Mouse (Mus musculus): ENCODE measurements around the gene Sugct. TPM values are rescaled to one million over a fixed set of nuclear protein-coding genes. Genes with fewer than 3 reads are reported as not detected.

The Sugct gene
- polyA plus RNA-seq, 2 experiments, result 2.4 to 3.6 TPM

DNA sequence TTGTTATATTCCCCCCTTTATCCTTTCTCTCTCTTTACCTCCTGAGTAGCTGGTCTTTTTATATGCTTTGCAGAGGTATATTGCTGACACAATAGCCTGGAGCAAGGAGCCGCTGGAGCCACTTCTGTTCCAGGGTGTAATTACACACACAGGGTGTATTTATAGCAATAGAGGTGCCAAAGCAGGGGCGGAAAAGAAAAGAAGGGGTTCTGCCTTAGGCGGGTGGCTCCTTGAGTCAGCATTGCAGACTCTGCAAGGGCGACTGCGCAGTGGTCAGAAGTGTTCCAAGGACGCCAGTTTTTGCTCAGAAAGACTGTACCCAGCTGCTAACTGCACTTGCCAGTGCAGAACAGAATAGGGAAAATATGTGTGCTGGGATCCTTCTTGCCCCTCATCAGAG is 869.7 kb downstream of the Sugct start:
- peaks cover 11% of the 10 kb centered on the region; the same call in 1 of the 2 replicates for H3K4me1 ChIP-seq (ENCODE audit: control insufficient read depth, insufficient read depth, low read length)
- no peak overlapping the region for H3K27ac ChIP-seq (replicated peaks; ENCODE audit: low read depth, low read length)
- no peak overlapping the region for H3K9ac ChIP-seq (ENCODE audit: low read depth, low read length, severe bottlenecking)
- WGBS, result 32% methylated on average over 6 of the region's 6 CpGs
- ATAC-seq (ENCODE audit: low FRiP score, low read depth) (no peak), DNase-seq (ENCODE audit: low spot score) (peak; percentile 15)
- no peak for TF ChIP-seq POLR2A (IDR thresholded peaks at IDR 0.05; ENCODE audit: borderline replicate concordance, extremely low read depth, insufficient read depth, insufficient read length)
- H3K4me3 ChIP-seq (replicated peaks; ENCODE audit: low read length), result no peak overlapping the region
- no peaks in the 10 kb centered on the region for H3K27me3 ChIP-seq (ENCODE audit: control insufficient read depth, insufficient read depth, low read length)
- H3K4me2 ChIP-seq (replicated peaks; ENCODE audit: low read depth, low read length, severe bottlenecking), result no peak overlapping the region
- peaks cover 6% of the 10 kb centered on the region; the same call in 1 of the 2 replicates for H3K9me3 ChIP-seq (ENCODE audit: control insufficient read depth, low read length)
- no peaks in the 10 kb centered on the region for H3K36me3 ChIP-seq (ENCODE audit: control insufficient read depth, insufficient read depth, low read length)

DNA sequence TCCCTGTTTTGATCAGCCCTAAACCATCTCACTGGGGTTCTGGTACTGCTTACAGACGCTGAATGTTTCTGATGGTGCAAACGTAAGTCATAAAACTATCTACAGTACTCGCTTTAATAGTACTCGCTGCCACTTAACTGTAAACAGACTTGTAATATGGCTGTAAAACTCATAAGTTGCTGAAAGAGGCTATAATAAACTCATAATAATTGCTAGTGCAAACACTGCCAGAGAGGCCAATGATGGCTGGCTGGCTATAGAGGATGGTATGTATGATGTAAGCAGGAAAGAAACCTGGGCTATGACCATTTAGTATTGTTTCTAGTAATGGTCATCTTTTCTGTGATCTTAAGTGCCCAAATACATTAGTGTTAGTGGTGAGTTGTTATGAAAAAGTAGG is 873.6 kb downstream of the Sugct start:
- DNase-seq (ENCODE audit: low spot score), result no peak
- no peak for ATAC-seq (ENCODE audit: low FRiP score, low read depth)

DNA sequence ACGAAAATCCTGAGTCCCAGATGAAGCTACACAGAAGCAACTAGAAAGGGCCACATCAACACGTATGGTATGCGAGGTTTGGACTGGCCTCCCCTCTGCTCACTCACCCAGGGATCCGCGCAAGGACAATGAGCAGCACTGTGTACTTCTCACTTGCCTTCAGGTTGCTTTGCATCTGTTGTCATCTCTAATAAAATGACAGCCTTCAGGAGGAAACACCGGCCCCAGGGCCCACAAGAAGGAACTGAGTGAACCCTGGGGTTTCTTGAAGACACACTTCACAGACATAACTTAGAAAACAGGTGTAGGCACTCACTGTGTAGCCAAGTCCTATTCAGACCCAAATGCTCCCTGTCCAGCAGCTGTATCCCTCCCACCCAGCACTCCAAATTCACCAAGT is 877.9 kb downstream of the Sugct start:
- no peaks in the 10 kb centered on the region for H3K36me3 ChIP-seq (ENCODE audit: control insufficient read depth, insufficient read depth, low read length)
- no peak overlapping the region for H3K4me3 ChIP-seq (replicated peaks; ENCODE audit: low read length)
- ATAC-seq (ENCODE audit: low FRiP score, low read depth), result no peak
- H3K9ac ChIP-seq (ENCODE audit: low read depth, low read length, severe bottlenecking), result no peak overlapping the region
- peaks cover 9% of the 10 kb centered on the region for H3K4me1 ChIP-seq (ENCODE audit: control insufficient read depth, insufficient read depth, low read length)
- no peak overlapping the region for H3K27ac ChIP-seq (replicated peaks; ENCODE audit: low read depth, low read length)
- no peaks in the 10 kb centered on the region for H3K9me3 ChIP-seq (ENCODE audit: control insufficient read depth, low read length)
- 74% methylated on average over 6 of the region's 6 CpGs for WGBS
- DNase-seq (ENCODE audit: low spot score), result no peak
- no peaks in the 10 kb centered on the region for H3K27me3 ChIP-seq (ENCODE audit: control insufficient read depth, insufficient read depth, low read length)
- no peak for TF ChIP-seq POLR2A (IDR thresholded peaks at IDR 0.05; ENCODE audit: borderline replicate concordance, extremely low read depth, insufficient read depth, insufficient read length)
- H3K4me2 ChIP-seq (replicated peaks; ENCODE audit: low read depth, low read length, severe bottlenecking), result no peak overlapping the region

More for the DNA sequence above, 873.6 kb downstream of the Sugct start:
- Histone ChIP-seq H3K9ac (ENCODE audit: low read depth, low read length, severe bottlenecking) (no peak overlapping the region), H3K4me3 (replicated peaks; ENCODE audit: low read length) (no peak overlapping the region), H3K27me3 (ENCODE audit: control insufficient read depth, insufficient read depth, low read length) (no peaks in the 10 kb centered on the region), H3K4me1 (ENCODE audit: control insufficient read depth, insufficient read depth, low read length) (peaks cover 14% of the 10 kb centered on the region), H3K27ac (replicated peaks; ENCODE audit: low read depth, low read length) (no peak overlapping the region), H3K4me2 (replicated peaks; ENCODE audit: low read depth, low read length, severe bottlenecking) (no peak overlapping the region), H3K9me3 (ENCODE audit: control insufficient read depth, low read length) (no peaks in the 10 kb centered on the region), H3K36me3 (ENCODE audit: control insufficient read depth, insufficient read depth, low read length) (no peaks in the 10 kb centered on the region)
- WGBS, result 26% methylated on average over 4 of the region's 4 CpGs
- TF ChIP-seq POLR2A (IDR thresholded peaks at IDR 0.05; ENCODE audit: borderline replicate concordance, extremely low read depth, insufficient read depth, insufficient read length), result no peak

GRCm38 (mm10) chr13:16816747-16817146 is 878.6 kb downstream of the Sugct start:
- Histone ChIP-seq H3K9me3 (ENCODE audit: control insufficient read depth, low read length) (no peaks in the 10 kb centered on the region), H3K36me3 (ENCODE audit: control insufficient read depth, insufficient read depth, low read length) (no peaks in the 10 kb centered on the region), H3K9ac (ENCODE audit: low read depth, low read length, severe bottlenecking) (no peak overlapping the region), H3K4me2 (replicated peaks; ENCODE audit: low read depth, low read length, severe bottlenecking) (no peak overlapping the region), H3K4me1 (ENCODE audit: control insufficient read depth, insufficient read depth, low read length) (peaks cover 5% of the 10 kb centered on the region), H3K4me3 (replicated peaks; ENCODE audit: low read length) (no peak overlapping the region), H3K27me3 (ENCODE audit: control insufficient read depth, insufficient read depth, low read length) (no peaks in the 10 kb centered on the region), H3K27ac (replicated peaks; ENCODE audit: low read depth, low read length) (no peak overlapping the region)
- no peak for ATAC-seq (ENCODE audit: low FRiP score, low read depth)
- no peak for TF ChIP-seq POLR2A (IDR thresholded peaks at IDR 0.05; ENCODE audit: borderline replicate concordance, extremely low read depth, insufficient read depth, insufficient read length)
- WGBS, result 50% methylated on average over 5 of the region's 5 CpGs
- no peak for DNase-seq (ENCODE audit: low spot score)

DNA sequence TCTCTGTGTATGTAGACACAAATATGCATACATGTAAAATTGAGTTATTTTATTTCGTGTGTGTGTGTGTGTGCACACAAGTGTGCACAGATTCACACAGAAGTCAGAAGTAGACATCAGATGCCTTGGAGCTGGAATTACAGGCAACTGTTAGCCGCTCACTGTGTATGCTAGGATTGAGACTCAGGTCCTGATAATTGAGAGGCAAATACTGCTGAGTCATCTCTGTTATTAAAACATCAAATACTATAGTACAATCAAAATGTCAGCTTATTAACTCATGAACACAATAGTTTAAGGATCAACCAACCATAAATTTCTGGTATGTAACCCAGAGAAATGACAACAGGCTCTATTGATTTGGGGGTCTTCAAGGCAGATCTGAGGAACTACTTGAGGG is 883.1 kb downstream of the Sugct start:
- peaks cover under 1% of the 10 kb centered on the region; the same call in 1 of the 2 replicates for H3K4me1 ChIP-seq (ENCODE audit: control insufficient read depth, insufficient read depth, low read length)
- TF ChIP-seq POLR2A (IDR thresholded peaks at IDR 0.05; ENCODE audit: borderline replicate concordance, extremely low read depth, insufficient read depth, insufficient read length), result no peak
- no peak overlapping the region for H3K4me2 ChIP-seq (replicated peaks; ENCODE audit: low read depth, low read length, severe bottlenecking)
- no peak overlapping the region for H3K9ac ChIP-seq (ENCODE audit: low read depth, low read length, severe bottlenecking)
- no peak overlapping the region for H3K4me3 ChIP-seq (replicated peaks; ENCODE audit: low read length)
- ATAC-seq (ENCODE audit: low FRiP score, low read depth), result no peak
- WGBS, result 95% methylated on average over 2 of the region's 2 CpGs
- DNase-seq (ENCODE audit: low spot score), result no peak
- no peaks in the 10 kb centered on the region for H3K9me3 ChIP-seq (ENCODE audit: control insufficient read depth, low read length)
- no peaks in the 10 kb centered on the region for H3K36me3 ChIP-seq (ENCODE audit: control insufficient read depth, insufficient read depth, low read length)
- H3K27ac ChIP-seq (replicated peaks; ENCODE audit: low read depth, low read length), result no peak overlapping the region
- H3K27me3 ChIP-seq (ENCODE audit: control insufficient read depth, insufficient read depth, low read length), result no peaks in the 10 kb centered on the region

Other genes starting within 250 kb of the Sugct start
- 18.4 and 18.6 TPM in 2 replicates for gene Mplkip, start 361 bp downstream of the Sugct start, polyA plus RNA-seq (2012; rRNA removed)
- gene Mplkip, start 361 bp downstream of the Sugct start, polyA plus RNA-seq (2014; fragmentation: Nextera tagmentation; extraction: Ambion mirVana), result 49.3 and 56.4 TPM in 2 replicates
- 35.3 and 40.1 TPM in 2 replicates for gene Cdk13, start 109.5 kb upstream of the Sugct start, polyA plus RNA-seq (2012; rRNA removed)
- gene Cdk13, start 109.5 kb upstream of the Sugct start, polyA plus RNA-seq (2014; fragmentation: Nextera tagmentation; extraction: Ambion mirVana), result 22.1 and 22.6 TPM in 2 replicates
- 30.1 and 48.5 TPM in 2 replicates for gene Rala, start 248.7 kb upstream of the Sugct start, polyA plus RNA-seq (2012; rRNA removed)
- 97.8 and 101 TPM in 2 replicates for gene Rala, start 248.7 kb upstream of the Sugct start, polyA plus RNA-seq (2014; fragmentation: Nextera tagmentation; extraction: Ambion mirVana)